Mouse (Mus musculus) neural tube, embryonic 10.5 days (tissue): ENCODE measurements around the gene Arsb.
"Not testable (repeated sequence)": the region's sequence is repeated elsewhere in the genome, so short reads cannot be mapped to it uniquely, and the experiment has no call there.

Experiments used
- DNase-seq: peaks from one replicate; pipeline ENCODE4 v3.0.0-alpha.2; 2017; ENCODE audit warnings: low spot score; ENCODE audit errors: extremely low spot score

The Arsb gene

DNA sequence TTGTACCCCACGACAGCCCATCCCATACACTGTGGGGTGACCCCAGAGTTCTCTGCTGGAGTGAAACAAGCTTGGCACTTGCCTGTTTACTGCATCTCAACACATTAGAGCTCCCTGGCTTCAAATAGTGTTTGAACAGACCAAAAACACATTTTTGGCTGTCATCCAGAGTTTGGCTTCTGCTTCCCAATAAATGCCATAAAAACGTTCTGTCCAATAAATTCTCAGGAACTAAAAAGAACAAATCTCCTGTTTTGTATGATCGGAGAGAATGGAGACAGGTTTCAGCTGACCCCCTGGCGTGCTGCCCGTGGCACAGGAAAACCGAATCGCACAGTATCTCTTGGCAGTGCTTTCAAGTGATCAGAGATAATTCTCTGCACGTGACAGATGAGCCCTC, 16.2 kb downstream of the Arsb start:
- no peak for DNase-seq

DNA sequence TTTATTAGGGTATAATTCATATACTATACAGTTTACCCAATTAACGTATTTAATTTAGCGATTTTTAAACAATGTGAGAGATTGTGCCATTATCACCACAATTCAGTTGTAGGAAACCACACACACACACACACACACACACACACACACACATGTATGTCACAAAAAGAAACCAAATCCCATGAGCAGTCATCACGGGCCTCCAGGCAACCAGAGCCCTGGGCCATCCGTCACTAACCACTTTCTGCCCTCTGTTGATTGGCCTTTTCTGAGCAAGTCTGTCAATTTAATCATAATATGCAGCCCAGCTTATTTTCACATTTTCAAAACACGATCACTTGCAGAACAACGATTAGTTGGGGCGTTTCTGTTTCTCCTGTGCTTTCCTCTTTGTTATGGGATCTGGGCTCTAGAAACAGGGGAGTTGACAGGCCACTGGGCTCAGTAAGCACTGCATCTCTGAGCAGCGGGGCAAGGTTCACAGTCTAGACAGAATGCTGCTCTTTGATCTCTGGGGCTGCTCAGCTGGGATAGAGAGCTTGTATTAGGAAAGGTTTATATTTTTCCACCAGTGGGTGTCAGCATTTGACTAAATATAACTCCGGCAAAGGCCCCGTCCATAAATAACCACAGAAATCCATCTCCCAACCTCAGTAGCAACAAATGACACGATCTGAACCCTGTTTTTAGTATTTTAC, 21.7 kb downstream of the Arsb start:
- DNase-seq, result peak; percentile 48

DNA sequence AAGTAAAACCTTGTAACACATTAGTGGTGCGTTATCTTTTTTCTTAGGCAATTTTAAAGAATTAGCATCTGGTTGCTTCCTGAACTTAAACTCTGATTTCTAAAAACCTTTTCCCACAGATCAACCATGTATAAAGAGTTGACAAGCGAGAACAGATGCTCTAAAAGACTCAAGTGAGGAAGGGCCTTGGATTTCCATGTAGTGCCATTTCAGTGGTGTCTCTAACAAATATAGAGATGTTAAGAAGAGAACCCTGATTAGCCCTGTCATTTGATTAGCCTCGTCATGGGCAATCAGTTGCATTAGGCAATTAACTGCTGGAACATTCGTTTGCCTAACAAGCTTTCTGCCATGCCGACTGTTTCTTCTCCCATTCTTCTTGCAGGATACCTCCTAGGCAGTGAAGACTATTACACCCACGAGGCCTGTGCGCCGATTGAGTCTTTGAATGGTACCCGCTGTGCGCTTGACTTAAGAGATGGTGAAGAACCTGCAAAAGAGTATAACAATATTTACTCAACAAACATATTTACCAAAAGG, 22.3 kb downstream of the Arsb start:
- no peak for DNase-seq

DNA sequence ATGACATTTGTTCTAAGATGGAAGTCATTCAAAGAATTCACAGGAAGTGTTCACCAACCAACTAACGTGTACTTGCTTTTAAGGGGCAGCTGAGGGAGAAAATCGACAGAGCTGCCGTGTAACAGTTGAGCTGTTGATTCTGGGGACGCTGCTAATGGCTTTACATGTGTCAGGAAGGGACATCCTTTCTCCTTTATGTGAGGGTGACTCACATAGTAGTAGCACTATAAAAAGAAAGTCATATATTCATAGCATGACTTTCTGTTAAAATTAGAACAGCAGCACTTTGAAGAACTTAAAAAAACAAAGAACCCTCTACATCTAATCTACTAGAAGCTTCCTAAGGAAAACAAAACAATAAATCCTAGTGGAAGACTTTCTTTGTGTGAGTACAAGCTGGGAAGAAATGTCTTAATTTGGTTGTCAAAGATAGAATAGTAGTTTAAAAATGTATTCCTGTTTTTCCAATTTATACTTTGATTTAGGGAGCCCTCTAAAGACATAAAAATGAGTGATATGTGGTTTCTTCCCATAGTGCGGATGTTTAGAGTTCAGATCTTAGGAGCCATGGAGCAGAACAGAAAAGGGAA, 25.7 kb downstream of the Arsb start:
- no peak for DNase-seq

DNA sequence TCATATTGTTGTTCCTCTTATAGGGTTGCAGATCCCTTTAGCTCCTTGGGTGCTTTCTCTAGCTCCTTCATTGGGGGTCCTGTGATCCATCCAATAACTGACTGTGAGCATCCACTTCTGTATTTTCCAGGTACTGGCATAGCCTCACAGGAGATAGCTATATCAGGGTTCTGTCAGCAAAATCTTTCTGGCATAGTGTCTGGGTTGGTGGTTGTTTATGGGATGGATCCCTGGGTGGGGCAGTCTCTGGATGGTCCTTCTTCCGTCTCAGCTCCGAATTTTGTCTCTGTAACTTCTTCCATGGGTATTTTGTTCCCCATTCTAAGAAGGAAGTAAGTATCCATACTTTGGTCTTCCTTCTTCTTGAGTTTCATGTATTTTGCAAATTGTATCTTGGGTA, 38.9 kb downstream of the Arsb start:
- not testable (repeated sequence) for DNase-seq

DNA sequence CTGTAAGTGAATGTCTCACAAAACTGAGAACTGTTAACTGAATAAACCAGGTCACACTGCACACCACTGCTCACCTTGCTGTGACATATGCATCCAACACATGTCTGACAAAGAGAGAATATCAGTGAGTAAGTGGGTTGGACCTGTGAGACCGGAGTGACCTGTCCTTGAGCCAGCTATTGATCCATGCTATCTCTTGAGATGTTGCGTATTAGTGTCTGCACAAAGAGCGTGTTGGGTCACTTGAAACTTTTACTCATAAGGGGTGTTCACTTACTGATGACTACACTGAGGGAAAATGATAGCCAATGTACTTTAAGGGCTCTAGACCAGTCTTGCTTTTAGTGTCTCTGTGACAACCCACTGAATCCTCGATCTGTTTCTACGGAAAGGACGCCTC, 42.7 kb downstream of the Arsb start:
- no peak for DNase-seq

DNA sequence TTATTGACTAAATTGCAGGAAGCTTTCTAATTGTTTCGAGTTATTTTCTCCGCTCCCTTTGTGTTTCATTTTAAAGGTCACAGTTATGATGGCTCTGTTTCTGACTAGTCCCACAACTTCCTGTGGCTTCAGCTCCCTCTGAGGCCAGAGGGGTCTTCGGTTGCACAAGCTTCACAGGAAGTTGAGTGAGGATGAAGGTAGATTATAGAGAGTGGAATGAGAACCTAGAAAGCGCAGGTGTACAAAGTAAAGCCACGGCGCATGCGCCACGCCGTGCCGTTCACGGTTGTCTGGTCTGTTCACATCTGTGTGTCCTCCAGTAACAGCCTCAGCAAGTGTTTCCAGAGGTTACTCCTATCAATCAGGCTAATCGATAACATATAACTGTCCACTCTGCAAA, 43.2 kb downstream of the Arsb start:
- no peak for DNase-seq

DNA sequence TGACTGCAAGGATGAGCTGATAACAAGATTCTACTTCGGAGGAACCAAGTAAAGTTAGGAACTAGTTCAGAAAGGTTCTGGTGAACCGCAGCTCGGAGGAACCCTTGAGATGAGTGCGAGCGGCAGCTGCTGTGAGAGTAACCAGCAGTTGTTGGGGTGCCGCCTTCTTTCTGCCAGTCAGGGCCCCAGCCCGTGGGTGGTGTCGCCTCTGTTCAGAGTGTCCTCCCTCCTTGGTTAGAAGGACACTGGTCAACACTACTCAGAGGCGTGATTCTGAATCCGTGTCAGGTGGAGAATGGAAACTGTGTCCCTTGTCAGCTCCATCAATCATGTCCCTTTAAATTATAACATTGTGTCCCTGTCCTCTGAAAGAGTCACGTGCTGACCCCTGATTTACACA, 43.7 kb downstream of the Arsb start:
- DNase-seq, result no peak

DNA sequence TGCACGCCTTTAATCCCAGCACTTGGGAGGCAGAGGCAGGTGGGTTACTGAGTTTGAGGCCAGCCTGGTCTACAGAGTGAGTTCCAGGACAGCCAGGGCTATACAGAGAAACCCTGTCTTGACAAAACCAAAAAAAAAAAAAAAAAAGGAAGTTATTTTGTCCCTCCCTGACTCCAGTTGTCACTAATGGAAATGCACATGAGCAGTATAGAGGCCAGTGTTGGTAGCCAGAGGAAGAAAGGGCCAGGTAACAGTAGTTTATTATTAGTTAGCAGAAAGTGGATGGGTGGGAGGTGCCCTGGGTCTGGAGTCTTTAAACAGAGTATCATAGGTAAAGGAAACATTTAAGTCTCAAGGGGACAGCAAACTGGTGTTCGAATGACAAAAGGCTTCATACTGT, 44.7 kb downstream of the Arsb start:
- DNase-seq, result no peak

DNA sequence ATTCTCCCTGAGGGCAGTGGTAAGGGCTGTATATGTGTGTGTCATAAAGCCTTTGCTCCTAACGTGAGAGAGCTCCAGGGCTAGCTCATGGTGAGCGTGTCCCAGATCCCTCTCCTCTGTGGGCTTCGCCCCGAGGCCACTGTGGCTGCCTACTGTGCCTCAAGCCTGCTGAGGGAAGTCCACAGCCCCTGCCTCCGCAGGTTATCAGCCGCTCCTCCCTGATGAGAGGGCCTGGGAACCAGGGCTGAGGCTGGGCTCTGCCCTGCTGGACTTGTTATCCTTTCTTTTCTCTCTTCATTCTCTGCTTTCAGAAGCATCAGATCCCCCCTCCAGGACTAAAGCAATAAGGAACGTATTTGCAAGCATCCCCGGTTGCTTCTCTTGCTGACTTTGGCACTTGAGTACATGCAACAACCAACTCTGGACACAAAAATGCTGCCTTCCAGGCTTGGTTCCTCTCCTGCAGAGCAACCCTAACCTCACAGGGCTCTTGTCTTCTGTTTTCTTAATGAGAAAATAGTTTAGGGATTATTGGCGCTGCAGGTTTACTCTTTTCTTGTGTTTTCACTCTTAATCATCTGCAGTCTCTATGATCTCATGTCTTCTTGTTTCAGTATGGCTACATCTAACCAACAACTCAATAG, 45.4 kb downstream of the Arsb start:
- no peak for DNase-seq

DNA sequence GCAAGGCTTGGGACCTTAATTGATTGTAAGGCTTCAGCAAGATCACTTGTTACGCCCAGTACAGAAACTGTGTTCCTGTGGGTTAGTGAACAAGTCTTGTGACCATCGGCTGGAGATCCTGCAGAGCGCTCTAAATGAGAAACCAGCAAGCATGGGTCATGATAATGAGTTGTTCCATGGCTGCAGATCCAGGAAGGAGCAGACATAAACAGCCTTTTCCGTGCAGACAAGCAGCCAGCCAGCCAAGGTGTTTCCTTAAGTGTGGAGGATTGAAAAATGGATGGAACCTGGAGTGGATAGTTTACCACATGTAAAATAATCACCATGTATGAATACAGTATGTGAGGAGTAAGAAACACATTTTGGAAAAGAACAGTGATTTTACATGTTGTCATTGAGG, 48.7 kb downstream of the Arsb start:
- no peak for DNase-seq

DNA sequence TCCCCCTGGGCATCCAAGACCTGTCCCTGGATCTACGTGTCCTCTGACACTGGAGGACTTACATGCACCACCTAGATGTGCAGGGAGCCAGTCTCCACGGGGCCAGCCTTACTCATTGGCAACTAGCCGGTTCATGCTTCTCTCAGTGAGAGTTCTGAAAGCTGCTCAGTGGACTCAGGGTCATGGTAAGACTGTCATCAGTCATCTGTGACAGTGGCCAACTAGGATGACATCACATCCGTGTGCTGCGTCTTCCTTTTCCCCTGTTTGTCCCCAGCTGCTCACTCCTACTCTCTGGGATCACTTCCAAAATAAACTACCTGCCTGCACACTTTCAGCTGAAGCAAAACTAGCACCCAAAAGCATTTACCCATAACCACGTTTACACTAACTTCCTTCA, 50.6 kb downstream of the Arsb start:
- DNase-seq, result no peak

DNA sequence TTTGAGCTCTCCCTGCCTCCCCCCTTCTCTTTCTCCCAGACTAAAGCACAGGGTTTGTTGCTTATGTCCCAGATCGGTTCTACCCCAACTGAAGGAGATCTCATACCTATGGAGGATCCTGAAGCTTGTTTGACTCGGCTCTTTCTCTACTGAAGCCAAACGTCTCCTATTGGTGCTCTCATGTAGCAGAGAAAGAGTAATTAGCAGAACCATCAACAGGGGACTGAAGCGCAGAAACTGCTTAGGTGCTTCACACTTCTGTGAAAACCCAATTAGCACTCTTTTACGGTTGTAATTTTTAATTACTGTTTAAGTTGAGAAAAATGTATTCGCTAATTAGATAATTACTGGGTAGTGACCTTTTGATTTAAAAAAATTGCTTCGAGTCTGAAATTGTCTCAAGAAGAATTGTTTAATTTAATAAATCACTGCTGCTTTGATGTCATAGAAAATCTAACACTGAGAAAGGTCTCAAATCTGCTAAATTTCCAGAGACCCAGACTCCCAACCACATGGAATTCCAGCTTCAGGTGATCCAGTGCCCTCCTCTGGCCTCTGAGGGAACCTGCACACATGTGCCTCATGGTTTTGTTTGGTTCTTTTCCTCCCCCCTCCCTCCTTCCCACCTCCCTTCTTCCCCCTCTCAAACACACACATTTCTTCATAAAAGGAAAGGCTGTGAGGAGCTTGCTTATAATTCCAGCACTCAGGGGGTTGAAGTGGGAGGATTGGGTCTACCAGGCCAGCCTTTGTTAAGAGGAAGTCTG, 54.5 kb downstream of the Arsb start:
- DNase-seq, result no peak

DNA sequence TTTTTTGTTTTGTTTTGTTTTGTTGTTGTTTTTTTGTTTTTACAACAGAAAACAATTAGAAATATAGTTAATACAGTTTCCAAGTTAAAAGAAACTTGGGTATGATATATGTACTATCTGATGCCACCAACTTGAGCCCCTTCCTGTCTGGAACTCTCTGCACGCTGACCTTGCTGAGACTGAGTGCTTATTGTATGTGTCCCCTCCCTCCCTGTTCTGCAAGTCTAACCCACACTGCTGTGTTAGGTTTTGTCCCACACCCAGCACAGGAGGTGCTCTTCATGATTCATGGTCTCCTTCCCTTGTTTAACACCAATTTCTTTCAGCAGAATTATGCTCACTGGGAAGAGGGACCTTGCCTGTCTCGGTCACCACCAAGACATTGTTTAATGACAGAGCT, 56.3 kb downstream of the Arsb start:
- no peak for DNase-seq

DNA sequence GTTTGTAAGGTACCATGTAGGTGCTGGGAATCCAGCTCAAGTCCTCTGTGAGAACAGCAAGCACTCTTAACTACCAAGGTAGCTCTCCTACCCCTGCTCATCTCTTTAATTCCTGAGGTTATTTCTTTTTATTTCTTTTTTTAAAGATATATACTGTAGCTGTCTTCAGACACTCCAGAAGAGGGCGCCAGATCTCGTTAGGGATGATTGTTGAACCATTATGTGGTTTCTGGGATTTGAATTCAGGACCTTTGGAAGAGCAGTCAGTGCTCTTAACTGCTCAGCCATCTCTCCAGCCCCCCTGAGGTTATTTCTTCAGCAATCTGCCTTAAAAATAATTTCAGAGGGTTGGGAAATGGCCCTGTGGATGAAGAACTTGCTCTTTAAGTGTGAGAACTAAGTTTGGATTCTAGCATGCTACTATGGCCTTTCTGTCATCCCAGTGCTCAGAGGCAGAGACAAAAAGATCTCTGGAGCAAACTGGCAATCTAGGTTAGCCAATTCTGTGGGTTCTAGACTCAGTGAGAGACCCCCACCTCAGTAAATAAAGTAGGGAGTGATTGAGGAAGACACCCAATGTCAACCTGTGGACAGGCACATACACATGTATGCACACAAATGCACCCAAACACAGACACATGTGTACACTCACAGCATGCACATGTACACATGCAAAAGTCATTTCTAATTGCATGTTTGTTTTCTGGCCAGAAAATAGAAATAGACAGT, 58.3 kb downstream of the Arsb start:
- no peak for DNase-seq

DNA sequence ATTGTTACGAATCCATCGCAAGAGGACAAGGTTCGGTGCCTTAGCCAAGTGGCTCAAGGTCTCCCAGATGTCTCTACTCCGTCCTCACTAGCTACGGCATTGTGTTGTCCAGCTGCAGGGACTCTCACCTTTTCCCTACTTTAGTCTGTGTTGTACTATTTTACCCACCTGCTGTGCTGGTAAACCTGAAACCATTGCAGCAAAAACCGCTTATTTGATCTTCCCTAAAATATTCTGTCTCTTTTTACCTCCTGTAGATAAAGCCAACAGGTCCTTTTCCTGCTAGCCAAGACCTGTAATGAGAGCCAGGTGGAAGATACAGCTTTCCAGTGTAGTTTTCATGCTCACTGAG, 58.8 kb downstream of the Arsb start:
- no peak for DNase-seq

DNA sequence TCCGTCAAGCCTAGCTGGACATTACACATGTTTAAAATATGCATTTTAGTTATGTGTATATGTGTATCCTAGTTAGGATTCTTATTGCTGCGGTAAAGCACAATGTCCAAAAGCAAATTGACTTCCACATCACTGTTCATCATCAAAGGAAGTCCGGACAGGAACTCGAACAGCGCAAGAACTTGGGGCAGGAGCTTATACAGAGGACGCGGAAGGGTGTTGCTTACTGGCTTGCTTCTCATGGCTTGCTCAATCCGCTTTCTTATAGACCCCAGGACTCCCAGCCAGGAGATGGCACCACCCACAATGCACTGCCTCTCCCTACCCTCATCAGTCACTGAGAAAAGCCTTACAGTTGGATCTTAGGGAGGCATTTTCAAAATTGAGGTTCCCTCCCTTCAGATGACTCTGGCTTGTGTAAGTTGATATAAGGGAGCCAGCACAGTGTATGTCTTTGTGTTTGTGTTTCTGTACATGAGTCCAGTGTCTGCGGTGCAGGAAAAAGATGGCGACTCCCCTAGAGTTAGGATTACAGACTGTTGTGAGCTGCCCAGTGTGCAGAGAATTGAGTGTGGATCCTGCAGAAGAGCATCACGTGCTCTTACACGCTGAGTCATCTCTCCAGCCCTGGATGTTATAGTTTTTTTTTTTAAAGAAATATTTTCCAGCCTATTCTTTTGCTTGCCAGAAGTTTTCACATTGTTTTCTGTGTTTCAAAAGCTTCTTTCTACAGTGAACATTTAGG, 66.2 kb downstream of the Arsb start:
- no peak for DNase-seq

DNA sequence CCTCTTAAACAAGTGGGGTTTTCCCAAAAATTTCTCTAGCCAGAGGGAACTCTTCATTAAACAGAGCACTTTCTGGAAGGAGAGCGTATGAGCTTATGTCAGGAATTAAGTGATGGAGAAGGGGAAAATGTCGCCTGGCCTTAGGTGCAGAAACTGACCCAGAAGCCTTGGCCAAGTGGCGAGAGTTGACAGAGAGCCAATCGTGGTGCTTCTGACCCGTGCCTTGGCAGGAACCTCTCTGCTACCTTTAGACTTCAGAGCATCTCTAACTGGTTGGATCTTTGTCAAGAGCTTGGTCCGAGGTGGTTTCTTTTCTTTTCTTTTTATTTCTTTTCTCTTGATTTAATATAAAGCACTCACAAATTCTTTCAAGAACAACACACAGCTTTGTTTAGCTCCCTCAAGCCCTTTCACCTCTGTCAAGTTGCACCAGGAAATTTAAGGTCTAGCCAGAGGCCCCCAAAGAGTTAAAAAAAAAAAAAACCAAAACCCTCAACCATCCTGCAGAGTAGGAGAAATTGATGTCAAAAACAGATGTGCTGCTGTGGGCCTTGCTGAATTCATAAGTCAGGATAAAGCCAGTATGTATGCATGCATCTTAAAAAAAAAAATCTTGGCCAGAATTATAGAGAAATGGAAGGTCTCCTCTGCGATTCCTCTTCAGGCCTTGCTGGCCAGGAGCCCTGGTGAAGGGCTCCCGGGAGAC, 67.2 kb downstream of the Arsb start:
- no peak for DNase-seq

DNA sequence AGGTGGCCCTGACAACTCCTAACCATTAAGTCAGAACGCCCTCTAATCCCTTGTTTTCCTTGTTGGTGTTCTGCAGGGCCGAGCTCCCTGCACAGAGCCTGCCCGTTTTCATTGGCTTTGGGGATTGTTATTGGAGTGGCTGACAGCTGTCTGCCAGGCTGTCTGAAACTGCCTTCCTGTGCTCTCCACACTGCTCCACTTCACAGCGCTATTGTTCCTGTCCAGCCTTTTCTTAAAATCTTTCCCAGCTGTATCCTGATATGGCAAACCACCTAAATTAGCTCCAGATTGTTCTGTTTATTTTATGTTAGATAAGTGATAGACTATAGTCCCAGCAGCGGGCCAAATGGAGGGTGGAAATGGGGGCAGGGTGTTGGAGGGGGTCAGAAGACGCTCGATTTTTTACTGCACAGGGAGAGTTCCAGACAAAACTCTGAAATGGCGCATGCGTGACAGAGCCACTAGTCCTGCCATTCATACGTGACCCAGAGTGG, 67.8 kb downstream of the Arsb start:
- peak; percentile 66 for DNase-seq

DNA sequence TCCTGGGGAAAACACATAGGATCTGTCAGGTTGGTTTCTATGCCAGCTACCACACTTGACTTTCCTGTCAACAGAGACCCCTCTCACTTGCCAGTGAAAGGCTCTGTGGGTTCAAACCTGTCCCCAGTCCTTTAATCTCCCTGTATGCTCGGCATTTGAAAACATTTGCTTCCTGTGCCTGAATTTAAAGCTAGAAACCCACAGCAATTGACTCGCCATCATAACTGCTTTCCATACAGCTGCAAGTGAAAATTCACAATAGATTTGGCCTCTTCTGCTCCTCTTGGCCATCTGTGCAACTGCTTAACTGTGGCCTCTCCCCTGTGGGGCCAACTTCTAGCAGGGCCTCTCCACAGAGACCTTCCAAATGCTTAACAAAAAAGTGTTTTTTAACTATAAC, 68.3 kb downstream of the Arsb start:
- DNase-seq, result no peak
